ENCODE assay signal across 22 mouse cellular contexts in the genomic region with DNA sequence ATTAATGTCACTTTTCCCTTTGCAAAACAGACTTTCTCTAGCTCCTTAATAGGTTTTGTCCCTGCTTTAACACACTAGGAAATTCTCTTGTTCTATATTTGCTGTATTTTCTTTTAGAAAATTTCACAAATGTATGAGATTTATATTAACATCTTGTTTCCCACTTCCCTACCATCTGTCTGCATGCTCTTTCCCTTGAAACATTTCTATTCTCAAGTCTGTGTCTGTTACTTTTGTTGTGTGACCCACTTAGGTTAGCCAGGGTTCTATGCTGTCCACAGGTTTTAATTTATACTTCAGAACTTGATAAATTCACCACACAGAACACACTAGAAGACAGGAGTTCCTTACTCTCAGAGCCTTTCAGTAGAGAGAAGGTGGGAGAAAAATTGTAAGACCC.
"Had no signal": no experiment of that assay in that cellular context is flagged by ENCODE, and none has a peak within 500 bp of the region (broad histone marks: within the 10 kb centered on the region; RNA-seq: fewer than 3 reads in every experiment).

No protein-coding gene starts in this region.

- DNase-seq: cerebellum, adult 2 months; cerebellum, adult 8-10 months; cerebellum, adult 9-10 months; cerebellum, adult 9-11 months; cerebellum, postnatal 10 days; cerebellum, postnatal 14 days; cerebellum, postnatal 25 days; cerebellum, postnatal 36 days; embryo, embryonic 11 days; forebrain, postnatal 0 days; gastrocnemius, adult 2 months; gastrocnemius, postnatal 10 days; gastrocnemius, postnatal 14 days; gastrocnemius, postnatal 25 days; gastrocnemius, postnatal 36 days; heart, adult 11 months; heart, adult 18-20 months; heart, adult 2 months had no signal

- ATAC-seq: forebrain, embryonic 13.5 days; forebrain, embryonic 14.5 days; forebrain, embryonic 15.5 days; forebrain, embryonic 16.5 days; forebrain, postnatal 0 days had no signal
